ENCODE assay signal across 19 mouse cellular contexts in the genomic region with DNA sequence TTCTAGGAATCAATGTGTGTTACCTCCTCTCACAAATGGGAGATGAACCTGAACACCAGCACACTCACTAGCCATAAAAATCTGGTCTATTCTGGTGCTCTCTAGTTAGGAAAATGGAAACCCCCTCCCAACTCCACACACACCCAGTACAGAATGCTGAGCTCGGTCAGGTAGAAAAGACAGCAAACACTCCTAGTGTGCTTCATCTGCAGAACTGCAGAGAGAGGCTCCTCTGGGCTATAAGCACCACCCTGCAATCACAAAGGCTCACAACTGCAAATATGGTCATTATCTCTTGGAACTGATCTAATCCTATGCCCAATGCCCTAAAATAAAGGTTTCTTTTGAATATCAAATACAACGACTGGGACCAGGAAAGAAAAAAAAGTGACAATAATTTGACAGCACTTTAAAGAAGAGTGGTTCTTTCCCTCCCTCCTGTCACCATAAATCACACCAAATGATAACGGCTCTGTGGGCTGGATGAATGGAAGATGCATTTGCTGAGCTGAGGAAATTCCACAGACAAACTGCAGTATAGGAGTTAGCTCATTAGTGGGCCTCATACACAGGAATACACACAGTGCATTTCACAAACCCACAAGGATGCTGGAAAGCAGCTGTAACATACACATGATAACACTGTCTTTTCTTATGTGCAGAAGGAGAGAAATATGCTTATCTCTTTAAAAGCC.
A peak's percentile ranks its signal among the peaks of the same experiment; 100 is the strongest.
DNase-seq lines count a peak whose midpoint lies in the region; ATAC-seq and TF ChIP-seq lines count a peak whose summit lies in the region.
"Had no signal": no experiment of that assay in that cellular context is flagged by ENCODE, and none has a peak within 500 bp of the region (broad histone marks: within the 10 kb centered on the region; RNA-seq: fewer than 3 reads in every experiment).

No protein-coding gene starts in this region.

- H3K9me3 ChIP-seq in forebrain, embryonic 12.5 days = no peaks in the 10 kb centered on the region
- H3K9me3 ChIP-seq in forebrain, embryonic 11.5 days (ENCODE audit: control insufficient read depth, low read length) = no peaks in the 10 kb centered on the region
- H3K9me3 ChIP-seq in neural tube, embryonic 12.5 days = no peaks in the 10 kb centered on the region
- H3K9me3 ChIP-seq in midbrain, postnatal 0 days (ENCODE audit: low read length) = no peaks in the 10 kb centered on the region
- H3K9me3 ChIP-seq: embryonic facial prominence, embryonic 15.5 days; liver, embryonic 15.5 days had no signal

- 0 out of 2 replicates have a peak, but pooled peaks cover 4% of the 10 kb centered on the region for H3K36me3 ChIP-seq in forebrain, embryonic 12.5 days (replicated peaks)
- no peaks in the 10 kb centered on the region for H3K36me3 ChIP-seq in forebrain, embryonic 11.5 days (ENCODE audit: control insufficient read depth, insufficient read depth, low read length)
- no peaks in the 10 kb centered on the region for H3K36me3 ChIP-seq in neural tube, embryonic 12.5 days
- no peaks in the 10 kb centered on the region for H3K36me3 ChIP-seq in midbrain, postnatal 0 days (ENCODE audit: insufficient read depth, low read length)
- H3K36me3 ChIP-seq: embryonic facial prominence, embryonic 15.5 days; liver, embryonic 15.5 days had no signal

- no peak overlapping the region for H3K9ac ChIP-seq in forebrain, embryonic 12.5 days
- H3K9ac ChIP-seq in forebrain, embryonic 11.5 days (ENCODE audit: low read length) = no peak overlapping the region
- no peak overlapping the region for H3K9ac ChIP-seq in neural tube, embryonic 12.5 days
- H3K9ac ChIP-seq in midbrain, postnatal 0 days (replicated peaks; ENCODE audit: low read length, poor library complexity, severe bottlenecking) = no peak overlapping the region
- H3K9ac ChIP-seq: embryonic facial prominence, embryonic 15.5 days; liver, embryonic 15.5 days had no signal

- TF ChIP-seq CTCF in midbrain, postnatal 0 days (IDR thresholded peaks at IDR 0.05) = no peak

- no peak overlapping the region for H3K4me3 ChIP-seq in forebrain, embryonic 12.5 days (replicated peaks)
- H3K4me3 ChIP-seq in forebrain, embryonic 11.5 days (ENCODE audit: low read depth, low read length) = no peak overlapping the region
- H3K4me3 ChIP-seq in neural tube, embryonic 12.5 days = no peak overlapping the region
- H3K4me3 ChIP-seq in midbrain, postnatal 0 days (ENCODE audit: low read depth, low read length) = no peak overlapping the region
- H3K4me3 ChIP-seq: embryonic facial prominence, embryonic 15.5 days; liver, embryonic 15.5 days had no signal

- ATAC-seq in forebrain, embryonic 12.5 days (ENCODE audit: low FRiP score) = peak; percentile 53
- no peak for ATAC-seq in forebrain, embryonic 11.5 days (replicated peaks; ENCODE audit: low FRiP score)
- ATAC-seq in neural tube, embryonic 12.5 days (ENCODE audit: low FRiP score, low read depth) = 0 out of 2 replicates have a peak, but pooled peaks have one; percentile 44
- ATAC-seq in midbrain, postnatal 0 days (ENCODE audit: low FRiP score) = 0 out of 2 replicates have a peak, but pooled peaks have one; percentile 27
- ATAC-seq: CD4-positive, CD25-positive, alpha-beta regulatory T cell, adult 4 months; Patski had no signal

- 28% methylated on average over 3 of the region's 3 CpGs for WGBS in forebrain, embryonic 12.5 days
- 47% methylated on average over 3 of the region's 3 CpGs for WGBS in forebrain, embryonic 11.5 days
- WGBS in neural tube, embryonic 12.5 days = 20% methylated on average over 3 of the region's 3 CpGs
- WGBS in midbrain, postnatal 0 days = 32% methylated on average over 3 of the region's 3 CpGs

- DNase-seq in forebrain, embryonic 11.5 days (ENCODE audit: low spot score) = no peak
- DNase-seq in neural tube, embryonic 10.5 days (ENCODE audit: extremely low spot score, low spot score) = no peak
- no peak for DNase-seq in midbrain, postnatal 0 days (ENCODE audit: low spot score)
- DNase-seq in adrenal gland, postnatal 4 days (ENCODE audit: low spot score in 2 of 2) = no peak
- DNase-seq in liver = no peak
- no peak for DNase-seq in left cerebral cortex, postnatal 14 days (ENCODE audit: low spot score in 2 of 2)
- DNase-seq: adrenal gland, adult 8-10 months; cerebellum, adult 9-11 months; gastrocnemius, postnatal 36 days; kidney, adult 18-20 months; kidney, postnatal 10 days; right cerebral cortex, adult 18-20 months; thymus, postnatal 4 days had no signal

- no peak overlapping the region for H3K4me2 ChIP-seq in forebrain, embryonic 12.5 days
- H3K4me2 ChIP-seq in forebrain, embryonic 11.5 days (ENCODE audit: low read depth, low read length, severe bottlenecking) = no peak overlapping the region
- no peak overlapping the region for H3K4me2 ChIP-seq in neural tube, embryonic 12.5 days (replicated peaks)
- no peak overlapping the region for H3K4me2 ChIP-seq in midbrain, postnatal 0 days (ENCODE audit: low read depth, low read length, poor library complexity, severe bottlenecking)
- H3K4me2 ChIP-seq: embryonic facial prominence, embryonic 15.5 days; liver, embryonic 15.5 days had no signal

- H3K27me3 ChIP-seq in forebrain, embryonic 12.5 days = no peaks in the 10 kb centered on the region
- no peaks in the 10 kb centered on the region for H3K27me3 ChIP-seq in forebrain, embryonic 11.5 days (ENCODE audit: control insufficient read depth, insufficient read depth, low read length)
- H3K27me3 ChIP-seq in neural tube, embryonic 12.5 days (replicated peaks) = no peaks in the 10 kb centered on the region
- H3K27me3 ChIP-seq in midbrain, postnatal 0 days (ENCODE audit: insufficient read depth, low read length) = no peaks in the 10 kb centered on the region
- H3K27me3 ChIP-seq: embryonic facial prominence, embryonic 15.5 days; liver, embryonic 15.5 days; Patski had no signal

- H3K27ac ChIP-seq in forebrain, embryonic 12.5 days = no peak overlapping the region
- H3K27ac ChIP-seq in forebrain, embryonic 11.5 days (ENCODE audit: low read depth, low read length) = no peak overlapping the region
- H3K27ac ChIP-seq in neural tube, embryonic 12.5 days = no peak overlapping the region
- no peak overlapping the region for H3K27ac ChIP-seq in midbrain, postnatal 0 days (ENCODE audit: low read depth, low read length)
- H3K27ac ChIP-seq: embryonic facial prominence, embryonic 15.5 days; liver, embryonic 15.5 days had no signal

- intact Hi-C loops in left cerebral cortex, postnatal 14 days (cut with DNase I) = no loop called here

- peaks cover 4% of the 10 kb centered on the region for H3K4me1 ChIP-seq in forebrain, embryonic 12.5 days
- no peaks in the 10 kb centered on the region for H3K4me1 ChIP-seq in forebrain, embryonic 11.5 days (replicated peaks; ENCODE audit: control insufficient read depth, insufficient read depth, low read length)
- no peaks in the 10 kb centered on the region for H3K4me1 ChIP-seq in neural tube, embryonic 12.5 days
- H3K4me1 ChIP-seq in midbrain, postnatal 0 days (ENCODE audit: insufficient read depth, low read length) = no peaks in the 10 kb centered on the region; the same call in 1 of the 2 replicates
- H3K4me1 ChIP-seq: embryonic facial prominence, embryonic 15.5 days; liver, embryonic 15.5 days had no signal
